Mouse (Mus musculus): ENCODE measurements at regions not wholly inside any gene's neighbourhood (a gene's known extent, or its start where the extent isn't known, plus 50 kb on each side); places are given as distances from the start of the nearest gene placed in this dataset.

GRCm38 (mm10) chr16:78489604-78490003, 86.9 kb downstream of the D16Ertd472e start:
- TF ChIP-seq CTCF (IDR thresholded peaks at IDR 0.05; ENCODE audit: borderline replicate concordance, insufficient read depth, low read length) (no peak), POLR2A (IDR thresholded peaks at IDR 0.05; ENCODE audit: low read depth, low read length) (no peak)
